Mouse (Mus musculus) ES-E14 (cell line): ENCODE measurements at regions not wholly inside any gene's neighbourhood (a gene's known extent, or its start where the extent isn't known, plus 50 kb on each side); places are given as distances from the start of the nearest gene placed in this dataset.

Experiments
- DNase-seq: peaks from one replicate; pipeline ENCODE4 v3.0.0-alpha.2; 2013; ENCODE audit warnings: low read depth, low spot score
- H3K27ac ChIP-seq: 2 replicates; pipeline ENCODE4 v1.5.1; 2012; ENCODE audit warnings: low read depth, mild to moderate bottlenecking, low read length, moderate library complexity, mixed read lengths; ENCODE audit not compliant: poor library complexity, insufficient read depth, severe bottlenecking
- H3K36me3 ChIP-seq: 2 replicates; pipeline ENCODE4 v1.6.1; 2012; ENCODE audit warnings: mild to moderate bottlenecking, low read length, moderate library complexity, mixed read lengths; ENCODE audit not compliant: control insufficient read depth, poor library complexity, insufficient read depth, severe bottlenecking
- H3K4me1 ChIP-seq, 2 experiments: fragments of 150-350 bp in 1 of 2; sonication (generic) in 1 of 2; 2 replicates each; pipeline ENCODE4 v1.6.1; 2012; ENCODE audit warnings: low read length in 2 of 2, mild to moderate bottlenecking in 1 of 2, mixed read lengths in 1 of 2; ENCODE audit not compliant: control insufficient read depth in 2 of 2, insufficient read depth in 2 of 2, poor library complexity in 1 of 2
- H3K4me3 ChIP-seq, 2 experiments: fragments of 150-350 bp in 1 of 2; sonication (generic) in 1 of 2; 2 replicates each; pipeline ENCODE4 v1.5.1; 2012; ENCODE audit warnings: low read length in 2 of 2, low read depth in 1 of 2, mild to moderate bottlenecking in 1 of 2, mixed read lengths in 1 of 2; ENCODE audit not compliant: insufficient read depth in 1 of 2, poor library complexity in 1 of 2, severe bottlenecking in 1 of 2
- H3K9ac ChIP-seq: 2 replicates; pipeline ENCODE4 v1.6.1; 2012; ENCODE audit warnings: low read depth, mild to moderate bottlenecking, low read length, mixed read lengths; ENCODE audit not compliant: poor library complexity, insufficient read depth, severe bottlenecking
- H3K9me3 ChIP-seq: fragments of 150-350 bp; sonication (generic); 2 replicates; pipeline ENCODE4 v1.6.1; 2012; ENCODE audit warnings: low read depth, mild to moderate bottlenecking, low read length; ENCODE audit not compliant: control insufficient read depth, insufficient read depth
- CHD2 ChIP-seq: IDR thresholded peaks from 2 replicates; pipeline ENCODE4 v1.6.1; 2014; ENCODE audit warnings: mild to moderate bottlenecking, low read depth, low read length, inconsistent platforms
- HCFC1 ChIP-seq: IDR thresholded peaks from 2 replicates; pipeline ENCODE4 v1.6.1; 2012; ENCODE audit warnings: low read length, inconsistent platforms, borderline replicate concordance; ENCODE audit not compliant: insufficient read depth
- MAFK ChIP-seq: IDR thresholded peaks from 2 replicates; pipeline ENCODE4 v1.6.1; 2014; ENCODE audit warnings: mild to moderate bottlenecking, low read depth, low read length, inconsistent platforms; ENCODE audit not compliant: insufficient read depth
- ZC3H11A ChIP-seq: IDR thresholded peaks from 2 replicates; pipeline ENCODE4 v1.6.1; 2012; ENCODE audit warnings: low read depth, mild to moderate bottlenecking, inconsistent platforms, low read length, borderline replicate concordance
- ZNF384 ChIP-seq: IDR thresholded peaks from 2 replicates; pipeline ENCODE4 v1.6.1; 2012; ENCODE audit warnings: low read depth, low read length, inconsistent platforms
- in situ Hi-C, 2 experiments: fragments of 600-800 bp; cut with MboI; formaldehyde crosslinking; loops; one replicate each; pipeline ENCODE4 v1.15.1; 2025; ENCODE audit warnings: low sequenced_read_pairs in 2 of 2, inconsistent platforms in 1 of 2; ENCODE audit not compliant: unreplicated experiment in 2 of 2

- DNase-seq, result no peak
- TF ChIP-seq HCFC1, result no peak
- no peak for TF ChIP-seq MAFK
- TF ChIP-seq ZC3H11A, result no peak
- no peak for TF ChIP-seq CHD2
- no peak for TF ChIP-seq ZNF384
- in situ Hi-C loops, result no loop called here
- no peak overlapping the region for H3K27ac ChIP-seq
- no peak overlapping the region for H3K4me3 ChIP-seq
- no peak overlapping the region for H3K9ac ChIP-seq
- no peaks in the 10 kb centered on the region for H3K36me3 ChIP-seq
- no peaks in the 10 kb centered on the region for H3K9me3 ChIP-seq
- no peaks in the 10 kb centered on the region for H3K4me1 ChIP-seq
These were observed 161.6 kb upstream of the Tusc1 start for GRCm38 (mm10) chr4:93496871-93497270.

DNA sequence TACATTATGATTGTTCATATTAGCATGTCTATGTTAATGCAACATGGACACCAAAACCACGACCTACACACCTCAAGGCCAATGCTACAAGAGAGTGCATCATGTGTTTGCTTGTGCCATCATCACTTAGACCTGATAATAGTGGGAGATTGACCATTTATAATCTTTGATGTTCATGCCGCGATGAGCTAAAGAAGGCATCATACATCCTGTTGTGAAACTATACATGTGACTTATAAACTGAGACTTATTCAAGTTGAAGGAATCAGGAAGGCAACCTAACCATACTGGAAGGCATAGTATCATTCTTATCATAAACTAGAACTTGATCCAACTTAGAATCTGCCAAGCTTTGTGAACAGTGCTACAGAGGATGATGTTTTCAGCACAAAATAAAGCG, 159.0 kb upstream of the Tusc1 start:
- H3K9ac ChIP-seq, result no peak overlapping the region
- in situ Hi-C loops, result no loop called here
- no peak overlapping the region for H3K27ac ChIP-seq
- TF ChIP-seq HCFC1 (no peak), MAFK (no peak), CHD2 (no peak), ZNF384 (no peak), ZC3H11A (no peak)
- no peaks in the 10 kb centered on the region for H3K9me3 ChIP-seq
- no peak overlapping the region for H3K4me3 ChIP-seq
- DNase-seq, result no peak
- no peaks in the 10 kb centered on the region for H3K4me1 ChIP-seq
- no peaks in the 10 kb centered on the region for H3K36me3 ChIP-seq

- in situ Hi-C loops, result no loop called here
- Histone ChIP-seq H3K9me3 (no peaks in the 10 kb centered on the region), H3K9ac (no peak overlapping the region), H3K4me3 (no peak overlapping the region), H3K36me3 (no peaks in the 10 kb centered on the region), H3K27ac (no peak overlapping the region), H3K4me1 (no peaks in the 10 kb centered on the region)
- DNase-seq, result no peak
- no peak for TF ChIP-seq ZNF384
- TF ChIP-seq HCFC1, result no peak
- no peak for TF ChIP-seq ZC3H11A
- TF ChIP-seq CHD2, result no peak
- no peak for TF ChIP-seq MAFK
These were observed 158.6 kb upstream of the Tusc1 start for GRCm38 (mm10) chr4:93493905-93494304.

GRCm38 (mm10) chr4:93493326-93493725, 158.0 kb upstream of the Tusc1 start:
- in situ Hi-C loops, result no loop called here
- Histone ChIP-seq H3K4me1 (no peaks in the 10 kb centered on the region), H3K27ac (no peak overlapping the region), H3K9ac (no peak overlapping the region), H3K4me3 (no peak overlapping the region), H3K9me3 (no peaks in the 10 kb centered on the region), H3K36me3 (no peaks in the 10 kb centered on the region)
- TF ChIP-seq MAFK (no peak), ZNF384 (no peak), CHD2 (no peak), ZC3H11A (no peak), HCFC1 (no peak)
- no peak for DNase-seq

DNA sequence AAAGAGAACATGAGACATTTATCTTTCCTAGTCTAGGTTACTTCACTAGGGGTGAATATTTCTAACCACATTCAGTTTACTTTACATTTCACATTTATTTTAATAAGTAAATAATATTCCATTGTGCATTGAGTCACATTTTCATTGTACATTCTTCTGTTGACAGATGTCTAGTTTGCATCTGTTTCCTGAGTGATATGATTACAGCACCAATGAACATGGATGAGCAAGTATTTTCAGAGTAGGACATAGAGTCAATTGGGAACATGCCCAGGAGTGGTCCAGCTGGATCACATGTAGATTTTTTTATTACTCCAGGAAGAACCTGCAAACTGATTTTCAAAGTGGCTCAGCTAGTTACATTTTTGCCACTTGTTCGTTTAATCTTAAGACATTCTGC, 153.3 kb upstream of the Tusc1 start:
- Histone ChIP-seq H3K4me3 (no peak overlapping the region), H3K4me1 (no peaks in the 10 kb centered on the region)
- TF ChIP-seq MAFK (no peak), ZC3H11A (no peak), HCFC1 (no peak), ZNF384 (no peak), CHD2 (no peak)

More for the DNA sequence above, 153.3 kb upstream of the Tusc1 start:
- Histone ChIP-seq H3K9me3 (no peaks in the 10 kb centered on the region), H3K36me3 (no peaks in the 10 kb centered on the region), H3K9ac (no peak overlapping the region), H3K27ac (no peak overlapping the region)
- in situ Hi-C loops, result no loop called here
- no peak for DNase-seq
